Mouse (Mus musculus) lung, postnatal 36 days (tissue): ENCODE results near the gene Rhbdf1.

Experiments
- DNase-seq: peaks from one replicate; pipeline ENCODE4 v3.0.0; 2022; ENCODE audit warnings: mixed read lengths

The Rhbdf1 gene

GRCm38 (mm10) chr11:32221951-32222409 lies at the start of gene Rhbdf1:
Gene Rhbdf1, minus strand, starts transcription at chr11:32222300.
- DNase-seq = peak; percentile 75

DNA sequence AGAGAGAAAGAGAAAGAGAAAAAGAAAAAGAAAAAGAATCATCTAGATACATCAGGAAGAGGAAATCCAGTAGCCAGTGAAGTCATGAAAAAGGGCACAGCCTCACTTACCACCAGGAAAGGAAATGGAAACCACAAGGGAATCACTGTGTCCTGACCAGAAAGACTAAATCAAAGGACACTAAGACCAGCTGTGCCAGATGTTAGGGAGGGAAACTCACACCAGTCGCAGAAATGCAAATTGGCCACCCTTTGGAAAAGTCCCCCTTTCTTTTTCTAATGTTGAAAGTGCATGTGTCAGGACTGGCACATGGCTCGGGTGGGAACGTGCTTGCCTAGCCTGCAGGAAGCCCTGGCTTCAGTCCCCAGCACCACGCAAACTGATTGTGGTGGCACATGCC lies 49.1 kb upstream of the Rhbdf1 start:
- no peak for DNase-seq

GRCm38 (mm10) chr11:32268952-32269351 lies 46.9 kb upstream of the Rhbdf1 start:
- no peak for DNase-seq

- DNase-seq = no peak
These were observed 45.9 kb upstream of the Rhbdf1 start for GRCm38 (mm10) chr11:32267964-32268363.

GRCm38 (mm10) chr11:32267188-32267884 lies 45.2 kb upstream of the Rhbdf1 start, which contains the start of gene Nprl3:
Gene Nprl3, minus strand, starts transcription at chr11:32267707.
- DNase-seq = peak; percentile 96

DNA sequence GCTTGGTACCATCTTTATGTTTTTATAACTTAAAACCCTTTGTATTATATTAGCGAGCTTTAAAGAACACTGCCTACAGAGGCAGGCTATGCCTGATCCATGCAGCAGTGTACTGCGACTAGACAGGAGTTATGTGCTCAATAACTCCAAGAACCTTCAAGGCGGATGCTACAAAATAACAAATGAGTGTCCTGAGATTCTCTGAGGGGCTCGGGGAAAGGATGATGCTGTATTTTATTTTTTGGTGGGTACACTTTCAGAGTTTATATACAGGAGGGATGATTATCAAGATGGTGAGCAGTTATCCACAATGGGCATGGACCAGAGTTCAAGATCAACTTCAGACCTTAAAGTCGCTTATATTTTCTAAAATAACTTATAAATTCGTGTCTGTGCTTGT lies 44.7 kb upstream of the Rhbdf1 start:
- DNase-seq = no peak

- DNase-seq = no peak
These were observed 44.1 kb upstream of the Rhbdf1 start for GRCm38 (mm10) chr11:32266194-32266593.

- no peak for DNase-seq
These were observed 43.1 kb upstream of the Rhbdf1 start for GRCm38 (mm10) chr11:32265117-32265738.

- no peak for DNase-seq
These were observed 40.7 kb upstream of the Rhbdf1 start for GRCm38 (mm10) chr11:32262674-32263415.

- no peak for DNase-seq
These were observed 34.5 kb upstream of the Rhbdf1 start for GRCm38 (mm10) chr11:32256566-32256965.

- no peak for DNase-seq
These were observed 34.0 kb upstream of the Rhbdf1 start for GRCm38 (mm10) chr11:32256146-32256545.

DNA sequence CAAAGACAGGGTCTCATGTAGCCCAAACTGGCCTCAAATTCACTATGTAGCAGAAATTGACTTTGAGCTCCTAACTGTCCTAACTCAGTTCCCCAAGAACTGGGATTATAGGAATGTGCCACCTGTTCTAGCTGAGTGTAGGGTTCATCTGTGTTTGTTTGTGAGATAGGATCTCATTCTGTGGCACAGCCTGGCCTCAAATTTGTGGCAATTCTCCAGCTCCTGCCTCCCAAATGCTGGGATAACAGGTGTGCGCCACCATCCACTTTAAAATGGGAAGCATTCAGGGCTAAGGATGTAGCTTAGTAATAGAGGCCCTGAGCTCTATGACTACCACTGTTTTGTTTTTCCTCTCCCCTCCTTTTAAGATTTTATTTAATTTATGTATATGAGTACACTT lies 31.0 kb upstream of the Rhbdf1 start:
- DNase-seq = no peak

- DNase-seq = no peak
These were observed 29.0 kb upstream of the Rhbdf1 start for GRCm38 (mm10) chr11:32250880-32251763.

DNA sequence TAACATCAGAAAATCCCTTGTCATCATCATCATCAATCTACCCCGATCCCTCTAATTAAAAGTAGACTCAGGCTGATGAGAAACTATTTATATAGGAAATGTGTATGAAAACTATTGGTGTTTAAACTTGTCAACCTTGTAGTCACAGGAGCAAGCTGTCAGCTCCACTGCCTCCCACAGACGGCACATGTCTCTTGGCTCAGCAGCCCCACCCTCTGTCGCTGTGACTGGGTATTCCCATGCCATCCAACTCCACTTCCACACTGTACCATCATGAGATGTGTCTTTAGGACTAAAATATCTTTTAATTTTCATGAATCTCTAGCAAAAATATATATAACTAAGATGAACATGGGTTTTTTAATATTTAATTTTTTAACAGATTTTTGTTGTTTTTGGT lies 26.2 kb upstream of the Rhbdf1 start:
- DNase-seq = no peak

GRCm38 (mm10) chr11:32247068-32247467 lies 25.0 kb upstream of the Rhbdf1 start:
- no peak for DNase-seq

GRCm38 (mm10) chr11:32245614-32246013 lies 23.5 kb upstream of the Rhbdf1 start:
- no peak for DNase-seq

GRCm38 (mm10) chr11:32244617-32245016 lies 22.5 kb upstream of the Rhbdf1 start:
- no peak for DNase-seq

- DNase-seq = no peak
These were observed 22.0 kb upstream of the Rhbdf1 start for GRCm38 (mm10) chr11:32244064-32244463.

GRCm38 (mm10) chr11:32243205-32243955 lies 21.3 kb upstream of the Rhbdf1 start:
- DNase-seq = no peak

DNA sequence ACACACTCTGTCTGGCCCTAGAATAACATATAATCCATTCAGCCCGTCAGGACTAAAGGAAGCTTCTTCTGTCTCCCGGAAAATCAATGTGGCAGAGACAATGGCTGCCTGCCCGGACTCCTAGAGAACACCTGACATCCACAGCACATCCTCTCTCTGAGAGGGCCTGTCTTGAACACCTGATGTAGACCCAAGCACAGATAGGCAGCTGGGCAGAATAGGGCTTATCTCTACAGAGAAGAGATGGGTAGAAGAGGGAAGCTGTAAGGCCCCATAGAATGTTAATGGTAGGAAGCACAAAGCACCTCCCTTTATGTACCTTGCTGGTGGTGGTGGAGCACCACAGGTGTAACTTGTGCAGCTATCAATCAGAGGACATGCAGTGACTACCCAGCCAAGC lies 20.1 kb upstream of the Rhbdf1 start:
- no peak for DNase-seq

DNA sequence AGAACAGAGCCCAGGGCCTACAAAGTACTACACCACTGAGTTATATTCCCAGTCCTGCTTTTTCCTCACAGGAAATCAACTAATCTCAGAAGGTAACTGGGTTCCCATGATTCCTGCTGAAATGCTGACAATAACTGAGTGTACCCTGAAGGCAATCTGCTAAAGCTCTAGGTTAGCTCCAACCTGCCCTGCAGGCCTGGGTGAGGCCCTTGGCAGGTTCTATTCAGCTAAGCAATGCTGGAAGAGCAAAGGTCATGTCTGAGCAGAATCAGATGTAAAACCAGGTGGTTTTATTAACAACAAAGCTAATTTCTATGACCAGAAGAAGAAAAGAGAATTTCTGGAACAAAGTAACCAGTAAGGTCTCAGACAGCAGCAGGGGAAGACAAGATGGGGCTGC lies 19.3 kb upstream of the Rhbdf1 start:
- DNase-seq = no peak
